ENCODE assay signal across 1 mouse cellular context in genomic region chr9:107281241-107281987, GRCm38 (mm10).
TF ChIP-seq lines count a peak whose summit lies in the region.

No protein-coding gene starts in this region.

TF ChIP-seq in ES-E14, 5 proteins besides CTCF, POLR2A, EP300 and RAD21:
- TF ChIP-seq CHD2 (IDR thresholded peaks at IDR 0.05; ENCODE audit: low read depth, low read length): no peak
- TF ChIP-seq ZNF384 (IDR thresholded peaks at IDR 0.05; ENCODE audit: low read depth, low read length): no peak
- TF ChIP-seq ZC3H11A (IDR thresholded peaks at IDR 0.05; ENCODE audit: borderline replicate concordance, low read depth, low read length): no peak
- no peak for TF ChIP-seq MAFK (IDR thresholded peaks at IDR 0.05; ENCODE audit: insufficient read depth, low read depth, low read length)
- no peak for TF ChIP-seq HCFC1 (IDR thresholded peaks at IDR 0.05; ENCODE audit: borderline replicate concordance, insufficient read depth, low read length)
